Mouse (Mus musculus): ENCODE measurements around the gene Gata3.

The Gata3 gene

GRCm38 (mm10) chr2:9872682-9873081 lies 17.2 kb downstream of the Gata3 start:
- no peak for DNase-seq (ENCODE audit: low read depth, low spot score)

- DNase-seq (ENCODE audit: low read depth, low spot score) = no peak
These were observed 18.0 kb downstream of the Gata3 start for GRCm38 (mm10) chr2:9871798-9872197.

GRCm38 (mm10) chr2:9871141-9871716 lies 18.6 kb downstream of the Gata3 start:
- no peak for DNase-seq (ENCODE audit: low read depth, low spot score)

- DNase-seq (ENCODE audit: low read depth, low spot score) = peak; percentile 36
These were observed 22.6 kb downstream of the Gata3 start for GRCm38 (mm10) chr2:9867092-9867825.

GRCm38 (mm10) chr2:9860698-9861097 lies 29.1 kb downstream of the Gata3 start:
- peak; percentile 73 for DNase-seq (ENCODE audit: low read depth, low spot score)

- DNase-seq (ENCODE audit: low read depth, low spot score) = peak; percentile 95
These were observed 34.0 kb downstream of the Gata3 start for GRCm38 (mm10) chr2:9855861-9856260.

- DNase-seq (ENCODE audit: low read depth, low spot score) = peak; percentile 12
These were observed 36.8 kb downstream of the Gata3 start for GRCm38 (mm10) chr2:9852851-9853576.

GRCm38 (mm10) chr2:9835195-9835594 lies 54.6 kb downstream of the Gata3 start:
- no peak for DNase-seq (ENCODE audit: low read depth, low spot score)

GRCm38 (mm10) chr2:9833712-9834111 lies 56.1 kb downstream of the Gata3 start:
- DNase-seq (ENCODE audit: low read depth, low spot score) = no peak

- peak; percentile 25 for DNase-seq (ENCODE audit: low read depth, low spot score)
These were observed 62.2 kb downstream of the Gata3 start for GRCm38 (mm10) chr2:9827624-9828023.

GRCm38 (mm10) chr2:9820611-9821010 lies 69.2 kb downstream of the Gata3 start:
- no peak for DNase-seq (ENCODE audit: low read depth, low spot score)

- DNase-seq (ENCODE audit: low read depth, low spot score) = peak; percentile 23
These were observed 71.6 kb downstream of the Gata3 start for GRCm38 (mm10) chr2:9818177-9818785.
